Mouse (Mus musculus) layer of hippocampus, postnatal 10 days (tissue): ENCODE measurements around the gene Med20. TPM values are rescaled to one million over a fixed set of nuclear protein-coding genes. Genes with fewer than 3 reads are reported as not detected.

ENCODE experiments used
- DNase-seq, 2 experiments: peaks; one replicate each; pipeline ENCODE4 v3.0.0; 2021; ENCODE audit warnings: low spot score in 2 of 2
- total RNA-seq, 2 experiments: library from RNA; stranded (reverse); gene quantifications; 2 replicates each; pipeline ENCODE4 v1.2.3; 2021

Gene Med20
- total RNA-seq, 2 experiments from 2014 or later = 23.9 to 24.8 TPM

DNA sequence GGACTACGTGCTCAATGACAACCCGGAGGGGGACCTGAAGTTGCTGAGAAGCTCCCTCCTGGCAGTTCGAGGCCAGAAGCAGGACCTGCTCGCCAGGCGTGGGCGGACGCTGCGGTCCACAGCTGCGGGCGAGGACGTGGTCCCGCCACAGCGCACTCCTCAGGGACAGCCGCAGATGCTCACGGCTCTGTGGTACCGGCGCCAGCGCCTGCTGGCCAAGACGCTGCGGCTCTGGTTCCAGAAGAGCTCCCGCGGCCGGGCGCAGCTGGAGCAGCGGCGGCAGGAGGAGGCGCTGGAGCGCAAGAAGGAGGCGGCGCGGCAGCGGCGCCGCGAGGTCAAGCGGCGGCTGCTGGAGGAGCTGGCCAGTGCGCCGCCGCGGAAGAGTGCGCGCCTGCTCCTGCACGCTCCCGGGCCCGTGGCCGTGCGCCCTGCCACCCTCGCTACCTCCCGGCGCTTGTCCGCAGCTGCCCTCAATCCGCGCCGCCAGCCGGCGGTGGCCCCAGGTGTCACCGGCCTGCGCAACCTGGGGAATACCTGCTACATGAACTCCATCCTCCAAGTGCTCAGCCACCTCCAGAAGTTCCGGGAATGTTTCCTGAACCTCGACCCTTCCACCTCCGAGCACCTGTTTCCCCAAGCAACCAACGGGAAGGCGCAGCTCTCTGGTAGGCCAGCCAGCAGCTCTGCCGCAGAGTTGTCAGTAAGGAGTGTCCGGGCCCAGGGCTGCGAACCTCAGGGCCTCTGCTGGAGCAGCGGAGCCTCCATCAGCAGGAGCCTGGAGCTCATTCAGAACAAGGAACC is 61.1 kb downstream of the Med20 start:
- peak; percentile 42 to 57 for DNase-seq

Other genes with a start within 250 kb of the Med20 start
- 10 to 100 TPM; 29.1 to 30.6 TPM for gene Mrps10, start 242.7 kb upstream of the Med20 start, total RNA-seq
- under 1 TPM; 0.40 to 0.43 TPM for gene Guca1b, start 226.2 kb upstream of the Med20 start, total RNA-seq
- gene Guca1a, start 211.0 kb upstream of the Med20 start, total RNA-seq = 1 to 10 TPM in 1 of 2 experiments, not detected in 1; 1.2 TPM
- gene AI661453, start 175.0 kb upstream of the Med20 start, total RNA-seq = under 1 TPM; 0.23 to 0.38 TPM
- gene 1700001C19Rik, start 174.2 kb upstream of the Med20 start, total RNA-seq = under 1 TPM in 1 of 2 experiments, not detected in 1; 0.94 TPM
- 10 to 100 TPM; 16.7 to 17.0 TPM for gene Taf8, start 109.3 kb upstream of the Med20 start, total RNA-seq
- gene Ccnd3, start 106.5 kb upstream of the Med20 start, total RNA-seq = 10 to 100 TPM; 34.7 to 39.6 TPM
- 10 to 100 TPM; 24.5 to 24.9 TPM for gene Bysl, start 90 bp upstream of the Med20 start, total RNA-seq
- gene Gm20517, start within 50 bp of the Med20 start, total RNA-seq = 10 to 100 TPM in 1 of 2 experiments, 1 to 10 TPM in 1; 6.6 to 10.1 TPM
- gene Usp49, start 19.1 kb downstream of the Med20 start, total RNA-seq = 10 to 100 TPM; 11.3 to 13.2 TPM
- 100 to 1,000 TPM; 221 to 257 TPM for gene Tomm6, start 76.8 kb downstream of the Med20 start, total RNA-seq
- gene Frs3, start 77.4 kb downstream of the Med20 start, total RNA-seq = 10 to 100 TPM; 31.2 to 31.4 TPM
- gene Gm21981, start 82.9 kb downstream of the Med20 start, total RNA-seq = 1 to 10 TPM; 4.4 to 5.7 TPM
- 1 to 10 TPM; 1.9 to 4.3 TPM for gene Prickle4, start 83.2 kb downstream of the Med20 start, total RNA-seq
- not detected for gene Pgc, start 115.3 kb downstream of the Med20 start, total RNA-seq
- gene Tfeb, start 125.4 kb downstream of the Med20 start, total RNA-seq = 10 to 100 TPM in 1 of 2 experiments, 1 to 10 TPM in 1; 8.4 to 12.7 TPM
- 1 to 10 TPM; 1.3 to 2.0 TPM for gene Mdfi, start 223.1 kb downstream of the Med20 start, total RNA-seq